Comparison of ENCODE assay signal across 8 mouse cellular contexts in the genomic region with DNA sequence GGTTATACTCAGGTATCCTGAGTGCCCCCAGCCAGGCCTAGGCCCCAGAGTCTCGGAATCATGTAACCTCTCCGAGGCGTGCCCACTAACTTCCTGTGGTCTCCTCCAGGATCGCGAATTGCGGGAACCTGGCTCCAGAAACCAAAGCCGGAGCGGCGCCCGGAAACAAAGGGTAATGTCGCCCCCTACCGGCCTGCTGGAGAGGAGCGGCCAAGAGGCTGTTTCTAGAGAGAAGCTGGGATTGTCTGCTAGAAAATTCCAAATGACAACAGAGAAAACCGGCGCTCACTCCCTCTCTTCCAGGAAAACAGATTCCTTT. TPM values are rescaled to one million over a fixed set of nuclear protein-coding genes. Genes with fewer than 3 reads are reported as not detected.
DNase-seq lines count a peak whose midpoint lies in the region; ATAC-seq lines count a peak whose summit lies in the region.

No protein-coding gene starts in this region.

- H3K36me3 ChIP-seq in megakaryocyte, embryonic 14.5 days (replicated peaks; ENCODE audit: low read length): no peaks in the 10 kb centered on the region

- intact Hi-C loops in left cerebral cortex, postnatal 10 days (cut with DNase I): loop anchor here (2.0 to 5.0 kb wide), 3 partner anchors 145 to 568 kb away; no protein-coding TSS in a partner anchor

- H3K27me3 ChIP-seq in megakaryocyte, embryonic 14.5 days (replicated peaks): peaks cover 97% of the 10 kb centered on the region

- no peaks in the 10 kb centered on the region for H3K9me3 ChIP-seq in megakaryocyte, embryonic 14.5 days

- peak; percentile 71 to 90 for DNase-seq in adrenal gland, adult (ENCODE audit: inconsistent age in 2 of 2, low spot score in 1 of 2)
- DNase-seq in adrenal gland, adult 8-10 months: no peak
- peak; percentile 71 for DNase-seq in cerebellum, adult 8-10 months
- DNase-seq in hindlimb bud, embryonic 11.5 days (ENCODE audit: extremely low spot score, low read depth, low spot score): peak; percentile 46
- peak; percentile 65 to 79 for DNase-seq in left cerebral cortex, postnatal 10 days (ENCODE audit: extremely low spot score in 1 of 2, low spot score in 2 of 2)
- peak; percentile 90 for DNase-seq in right cerebral cortex, postnatal 4 days

- peaks cover 27% of the 10 kb centered on the region for H3K4me1 ChIP-seq in megakaryocyte, embryonic 14.5 days

- H3K4me3 ChIP-seq in megakaryocyte, embryonic 14.5 days (replicated peaks): peak overlapping the region; percentile 90

- ATAC-seq in frontal cortex, adult (ENCODE audit: low TSS enrichment): peak; percentile 92

RNA-seq across cellular contexts. Expression of gene Chrnd, which starts 3.4 kb away (rescaled TPM):
- not detected for total RNA-seq in adrenal gland, adult 8-10 months (2022)
- not detected for total RNA-seq in left cerebral cortex, postnatal 10 days (2021)
- not detected in 2 replicates for polyA plus RNA-seq in megakaryocyte, embryonic 14.5 days (2012; ENCODE audit: insufficient read depth, low replicate concordance)

RNA-seq across cellular contexts. Expression of gene Prss56, which starts 3.9 kb away (rescaled TPM):
- not detected for total RNA-seq in adrenal gland, adult 8-10 months (2022)
- 1 to 10 TPM; 2.2 to 2.8 TPM for total RNA-seq in left cerebral cortex, postnatal 10 days (2021)
- polyA plus RNA-seq in megakaryocyte, embryonic 14.5 days (2012; ENCODE audit: insufficient read depth, low replicate concordance): not detected in 2 replicates

RNA-seq across cellular contexts. Expression of gene Chrng, which starts 17.5 kb away (rescaled TPM):
- not detected for total RNA-seq in adrenal gland, adult 8-10 months (2022)
- total RNA-seq in left cerebral cortex, postnatal 10 days (2021): not detected
- polyA plus RNA-seq in megakaryocyte, embryonic 14.5 days (2012; ENCODE audit: insufficient read depth, low replicate concordance): not detected in 2 replicates

RNA-seq across cellular contexts. Expression of gene Eif4e2, which starts 26.7 kb away (rescaled TPM):
- total RNA-seq in adrenal gland, adult 8-10 months (2022): 10 to 100 TPM; 69.8 to 78.4 (median 73.4) TPM
- total RNA-seq in left cerebral cortex, postnatal 10 days (2021): 10 to 100 TPM; 83.2 to 84.2 TPM
- 21.2 and 24.1 TPM in 2 replicates for polyA plus RNA-seq in megakaryocyte, embryonic 14.5 days (2012; ENCODE audit: insufficient read depth, low replicate concordance)

RNA-seq across cellular contexts. Expression of gene Ecel1, which starts 30.7 kb away (rescaled TPM):
- 10 to 100 TPM in 1 of 4 experiments, 1 to 10 TPM in 1, under 1 TPM in 2; 0.44 to 10.2 (median 4.1) TPM for total RNA-seq in adrenal gland, adult 8-10 months (2022)
- total RNA-seq in left cerebral cortex, postnatal 10 days (2021): 1 to 10 TPM; 4.6 to 6.5 TPM
- polyA plus RNA-seq in megakaryocyte, embryonic 14.5 days (2012; ENCODE audit: insufficient read depth, low replicate concordance): not detected in 2 replicates
